Mouse (Mus musculus) ovary, postnatal 10 days (tissue): Measurements from ENCODE around the gene Gm4756.
"Not testable (repeated sequence)": the region's sequence is repeated elsewhere in the genome, so short reads cannot be mapped to it uniquely, and the experiment has no call there.

Experiments used
- DNase-seq: peaks from one replicate; pipeline ENCODE4 v3.0.0; 2022; ENCODE audit warnings: low spot score

The Gm4756 gene

GRCm38 (mm10) chr12:72649611-72650330, at the start of gene Gm4756:
Gene Gm4756 (minus strand): TSS chr12:72649661.
- no peak for DNase-seq

- DNase-seq: no peak
Measured at GRCm38 (mm10) chr12:72694901-72695463, 45.5 kb upstream of the Gm4756 start.

GRCm38 (mm10) chr12:72694438-72694837, 45.0 kb upstream of the Gm4756 start:
- no peak for DNase-seq

GRCm38 (mm10) chr12:72693895-72694294, 44.4 kb upstream of the Gm4756 start:
- DNase-seq: no peak

GRCm38 (mm10) chr12:72688281-72688680, 38.8 kb upstream of the Gm4756 start:
- not testable (repeated sequence) for DNase-seq

- DNase-seq: not testable (repeated sequence)
Measured at GRCm38 (mm10) chr12:72687741-72688140, 38.3 kb upstream of the Gm4756 start.

- DNase-seq: not testable (repeated sequence)
Measured at GRCm38 (mm10) chr12:72686566-72686965, 37.1 kb upstream of the Gm4756 start.

GRCm38 (mm10) chr12:72683612-72684011, 34.2 kb upstream of the Gm4756 start:
- no peak for DNase-seq

GRCm38 (mm10) chr12:72682511-72683282, 33.2 kb upstream of the Gm4756 start:
- no peak for DNase-seq

GRCm38 (mm10) chr12:72681919-72682318, 32.5 kb upstream of the Gm4756 start:
- DNase-seq: no peak

GRCm38 (mm10) chr12:72679635-72680034, 30.2 kb upstream of the Gm4756 start:
- no peak for DNase-seq

GRCm38 (mm10) chr12:72674820-72675219, 25.4 kb upstream of the Gm4756 start:
- DNase-seq: no peak

- DNase-seq: no peak
Measured at GRCm38 (mm10) chr12:72674079-72674797, 24.8 kb upstream of the Gm4756 start.

- no peak for DNase-seq
Measured at GRCm38 (mm10) chr12:72671516-72672135, 22.2 kb upstream of the Gm4756 start.

GRCm38 (mm10) chr12:72670921-72671320, 21.5 kb upstream of the Gm4756 start:
- DNase-seq: no peak

- DNase-seq: no peak
Measured at GRCm38 (mm10) chr12:72667868-72668469, 18.5 kb upstream of the Gm4756 start.

GRCm38 (mm10) chr12:72666015-72666414, 16.6 kb upstream of the Gm4756 start:
- no peak for DNase-seq

GRCm38 (mm10) chr12:72664735-72665337, 15.4 kb upstream of the Gm4756 start, which contains the start of gene Dhrs7:
Gene Dhrs7 (minus strand): TSS chr12:72664909.
- DNase-seq: peak; percentile 81

GRCm38 (mm10) chr12:72664020-72664734, 14.7 kb upstream of the Gm4756 start:
- peak; percentile 10 for DNase-seq

- DNase-seq: no peak
Measured at GRCm38 (mm10) chr12:72655775-72656174, 6.3 kb upstream of the Gm4756 start.
